Mouse (Mus musculus): ENCODE data around the gene Rpl6. TPM values are rescaled to one million over a fixed set of nuclear protein-coding genes. Genes with fewer than 3 reads are reported as not detected.

The Rpl6 gene
- 686 and 689 TPM in 2 replicates for polyA plus RNA-seq (2012; rRNA removed)

GRCm38 (mm10) chr5:121204132-121205089 lies at the start of gene Rpl6:
Gene Rpl6, plus strand, starts transcription at chr5:121204481.

GRCm38 (mm10) chr5:121190836-121191583 lies 13.3 kb upstream of the Rpl6 start, which contains the start of gene Ptpn11:
Gene Ptpn11, minus strand, starts transcription at chr5:121191397.

DNA sequence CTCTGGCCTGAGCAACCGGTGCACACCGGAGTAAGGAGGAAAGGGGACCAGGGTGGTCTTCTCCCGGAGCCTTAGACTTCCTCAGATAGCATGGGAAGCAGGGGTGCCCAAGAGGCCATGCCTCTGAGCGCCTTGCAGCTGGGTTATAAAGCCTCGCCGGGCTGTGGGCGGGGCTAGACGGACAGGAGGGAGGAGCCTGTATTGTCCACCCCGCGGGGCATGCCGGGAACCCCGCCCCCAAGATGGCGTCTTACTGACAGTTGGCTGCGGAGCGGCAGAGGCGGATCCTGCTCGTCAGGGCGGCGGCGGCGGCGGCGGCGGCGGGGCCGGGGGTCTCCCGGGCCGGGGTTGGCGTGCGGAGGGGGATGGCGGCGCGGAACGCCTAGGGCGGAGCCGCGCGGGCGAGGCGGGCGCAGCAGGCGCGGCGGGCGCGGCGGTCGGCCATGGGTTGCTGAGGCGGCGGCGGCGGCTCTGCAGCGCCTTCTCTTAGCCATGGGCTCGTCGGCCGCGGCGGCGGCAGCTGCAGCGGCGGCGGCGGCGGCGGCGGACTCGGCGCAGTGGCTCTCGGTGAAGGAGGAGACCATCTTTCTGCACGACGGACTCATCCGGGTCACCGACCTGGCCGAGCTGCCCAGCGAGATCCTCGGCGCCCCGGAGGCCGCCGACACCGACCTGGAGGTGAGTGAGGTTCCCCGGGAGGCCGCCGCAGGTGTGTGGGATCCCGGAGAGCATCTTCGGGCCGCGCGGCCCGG lies 15.9 kb downstream of the Rpl6 start, which contains the start of gene Hectd4:
Gene Hectd4 (plus strand): TSS at position 240 of the 752 bp plus-strand sequence.

Other genes starting within 250 kb of the Rpl6 start
- gene Rph3a, start 194.4 kb upstream of the Rpl6 start, polyA plus RNA-seq (2012; rRNA removed) = 43.7 and 51.4 TPM in 2 replicates
- 45.9 and 48.8 TPM in 2 replicates for gene Ptpn11, start 13.1 kb upstream of the Rpl6 start, polyA plus RNA-seq (2012; rRNA removed)
- 61.8 and 68.4 TPM in 2 replicates for gene Hectd4, start 15.7 kb downstream of the Rpl6 start, polyA plus RNA-seq (2012; rRNA removed)
- gene Trafd1, start 181.2 kb downstream of the Rpl6 start, polyA plus RNA-seq (2012; rRNA removed) = 168 and 172 TPM in 2 replicates
- gene Naa25, start 193.5 kb downstream of the Rpl6 start, polyA plus RNA-seq (2012; rRNA removed) = 33.8 and 35.4 TPM in 2 replicates
- gene Tmem116, start 247.4 kb downstream of the Rpl6 start, polyA plus RNA-seq (2012; rRNA removed) = 1.3 and 2.2 TPM in 2 replicates
- gene Erp29, start 248.0 kb downstream of the Rpl6 start, polyA plus RNA-seq (2012; rRNA removed) = 141 and 157 TPM in 2 replicates

Measured in central nervous system, embryonic 18 days (tissue).